Mouse (Mus musculus) midbrain, postnatal 0 days (tissue): ENCODE measurements around the gene Zfp287. TPM values are rescaled to one million over a fixed set of nuclear protein-coding genes. Genes with fewer than 3 reads are reported as not detected.

Experiments
- ATAC-seq: fragments of 200-750 bp; cut with Nextera tagmentation; 2 replicates; pipeline ENCODE4 v1.8.0; 2017; ENCODE audit warnings: moderate number of reproducible peaks, mild to moderate bottlenecking, moderate TSS enrichment, moderate library complexity; ENCODE audit not compliant: low FRiP score
- DNase-seq: peaks from one replicate; pipeline ENCODE4 v3.0.0-alpha.2; 2015; ENCODE audit warnings: low spot score
- H3K27ac ChIP-seq: fragments of 300-500 bp; sonication (generic); 2 replicates; pipeline ENCODE4 v1.5.1; 2014; ENCODE audit warnings: low read depth, mild to moderate bottlenecking, low read length, mixed read lengths
- H3K27me3 ChIP-seq: fragments of 300-500 bp; sonication (generic); 2 replicates; pipeline ENCODE4 v1.6.1; 2014; ENCODE audit warnings: low read length, control low read depth, mixed read lengths; ENCODE audit not compliant: insufficient read depth
- H3K36me3 ChIP-seq: fragments of 300-500 bp; sonication (generic); 2 replicates; pipeline ENCODE4 v1.6.1; 2014; ENCODE audit warnings: low read length, control low read depth, mixed read lengths; ENCODE audit not compliant: insufficient read depth
- H3K4me1 ChIP-seq: fragments of 300-500 bp; sonication (generic); 2 replicates; pipeline ENCODE4 v1.6.1; 2014; ENCODE audit warnings: mild to moderate bottlenecking, control low read depth, antibody characterized with exemption, low read length, mixed read lengths; ENCODE audit not compliant: insufficient read depth
- H3K4me2 ChIP-seq: fragments of 300-500 bp; sonication (generic); 2 replicates; pipeline ENCODE4 v1.6.1; 2014; ENCODE audit warnings: low read depth, mild to moderate bottlenecking, low read length, mixed read lengths; ENCODE audit not compliant: poor library complexity, severe bottlenecking
- H3K4me3 ChIP-seq: fragments of 300-500 bp; sonication (generic); 2 replicates; pipeline ENCODE4 v1.5.1; 2014; ENCODE audit warnings: low read depth, mild to moderate bottlenecking, low read length, moderate library complexity
- H3K9ac ChIP-seq: fragments of 300-500 bp; sonication (generic); replicated peaks from 2 replicates; pipeline ENCODE4 v1.6.1; 2014; ENCODE audit warnings: mild to moderate bottlenecking, low read length, moderate library complexity, mixed read lengths; ENCODE audit not compliant: poor library complexity, severe bottlenecking
- H3K9me3 ChIP-seq: fragments of 300-500 bp; sonication (generic); 2 replicates; pipeline ENCODE4 v1.6.1; 2016; ENCODE audit warnings: low read length, control low read depth
- CTCF ChIP-seq: IDR thresholded peaks from 2 replicates; pipeline ENCODE4 v1.5.1; 2016; ENCODE audit warnings: antibody characterized with exemption, mild to moderate bottlenecking
- WGBS: fragments of 180-500 bp; shearing (Covaris S2); extraction: QIAGEN DNeasy Blood & Tissue Kit; methylation state at CpG from one replicate; pipeline ENCODE4 v1.1.7; 2014; 5-methylcytosine and 5-hydroxymethylcytosine counted together
- polyA plus RNA-seq: library from polyadenylated mRNA; unstranded; fragments of >200 nt; fragmentation: Nextera tagmentation; extraction: Ambion mirVana; gene quantifications from 2 replicates; pipeline ENCODE4 v1.2.1, GENCODE M21; 2015
- total RNA-seq: library from RNA; depleted of rRNA; stranded (reverse); fragments of >200 nt; gene quantifications from 2 replicates; pipeline ENCODE4 v1.2.3, GENCODE M21; 2014

Zfp287 gene
- total and polyA plus RNA-seq, 2 experiments from 2014 or later, result 13.0 to 20.6 TPM

- H3K27ac ChIP-seq, result no peak overlapping the region
- peak; percentile 93 for TF ChIP-seq CTCF
- H3K9me3 ChIP-seq, result no peaks in the 10 kb centered on the region
- H3K27me3 ChIP-seq, result no peaks in the 10 kb centered on the region
- no peaks in the 10 kb centered on the region for H3K4me1 ChIP-seq
- no peaks in the 10 kb centered on the region for H3K36me3 ChIP-seq
- peak overlapping the region; percentile 35 for H3K4me2 ChIP-seq
- 15% methylated on average over 17 of the region's 17 CpGs for WGBS
- ATAC-seq, result peak; percentile 69
- peak; percentile 94 for DNase-seq
- H3K9ac ChIP-seq, result no peak overlapping the region; the same call in 1 of the 2 replicates
- H3K4me3 ChIP-seq, result no peak overlapping the region
These were observed 56.0 kb downstream of the Zfp287 start for GRCm38 (mm10) chr11:62675480-62676289.

GRCm38 (mm10) chr11:62670006-62670405 lies 61.7 kb downstream of the Zfp287 start:
- ATAC-seq (no peak), DNase-seq (no peak)
- Histone ChIP-seq H3K4me1 (no peaks in the 10 kb centered on the region), H3K9ac (no peak overlapping the region), H3K27me3 (no peaks in the 10 kb centered on the region), H3K9me3 (no peaks in the 10 kb centered on the region), H3K36me3 (no peaks in the 10 kb centered on the region), H3K4me3 (no peak overlapping the region), H3K4me2 (no peak overlapping the region), H3K27ac (no peak overlapping the region)
- WGBS, result 90% methylated on average over 6 of the region's 6 CpGs
- TF ChIP-seq CTCF, result no peak

- DNase-seq, result no peak
These were observed 62.2 kb downstream of the Zfp287 start for GRCm38 (mm10) chr11:62669471-62669870.

GRCm38 (mm10) chr11:62668986-62669385 lies 62.7 kb downstream of the Zfp287 start:
- DNase-seq, result no peak
- WGBS, result 88% methylated on average over 5 of the region's 5 CpGs
- ATAC-seq, result no peak

More at GRCm38 (mm10) chr11:62669471-62669870, 62.2 kb downstream of the Zfp287 start:
- no peak for ATAC-seq
- Histone ChIP-seq H3K9ac (no peak overlapping the region), H3K36me3 (no peaks in the 10 kb centered on the region), H3K4me1 (no peaks in the 10 kb centered on the region), H3K9me3 (no peaks in the 10 kb centered on the region), H3K27me3 (no peaks in the 10 kb centered on the region), H3K4me2 (no peak overlapping the region), H3K27ac (no peak overlapping the region), H3K4me3 (no peak overlapping the region)
- no peak for TF ChIP-seq CTCF
- WGBS, result 59% methylated on average over 12 of the region's 12 CpGs

GRCm38 (mm10) chr11:62664250-62664649 lies 67.5 kb downstream of the Zfp287 start:
- no peak overlapping the region for H3K9ac ChIP-seq
- H3K4me2 ChIP-seq, result no peak overlapping the region
- no peak for DNase-seq
- no peak for TF ChIP-seq CTCF
- WGBS, result 86% methylated on average over 6 of the region's 6 CpGs
- no peak overlapping the region for H3K4me3 ChIP-seq
- H3K9me3 ChIP-seq, result no peaks in the 10 kb centered on the region
- H3K4me1 ChIP-seq, result no peaks in the 10 kb centered on the region
- no peak for ATAC-seq
- no peak overlapping the region for H3K27ac ChIP-seq
- no peaks in the 10 kb centered on the region for H3K36me3 ChIP-seq
- no peaks in the 10 kb centered on the region for H3K27me3 ChIP-seq

More at GRCm38 (mm10) chr11:62668986-62669385, 62.7 kb downstream of the Zfp287 start:
- H3K4me3 ChIP-seq, result no peak overlapping the region
- H3K4me1 ChIP-seq, result no peaks in the 10 kb centered on the region
- H3K9me3 ChIP-seq, result no peaks in the 10 kb centered on the region
- H3K36me3 ChIP-seq, result no peaks in the 10 kb centered on the region
- no peak overlapping the region for H3K4me2 ChIP-seq
- no peak overlapping the region for H3K27ac ChIP-seq
- H3K27me3 ChIP-seq, result no peaks in the 10 kb centered on the region
- H3K9ac ChIP-seq, result no peak overlapping the region
- no peak for TF ChIP-seq CTCF

GRCm38 (mm10) chr11:62660885-62661284 lies 70.8 kb downstream of the Zfp287 start:
- Histone ChIP-seq H3K4me1 (no peaks in the 10 kb centered on the region), H3K9ac (no peak overlapping the region), H3K4me2 (no peak overlapping the region), H3K36me3 (no peaks in the 10 kb centered on the region), H3K9me3 (no peaks in the 10 kb centered on the region), H3K27me3 (no peaks in the 10 kb centered on the region), H3K4me3 (no peak overlapping the region), H3K27ac (no peak overlapping the region)
- WGBS, result 65% methylated on average over 4 of the region's 4 CpGs
- DNase-seq, result no peak
- ATAC-seq, result no peak
- no peak for TF ChIP-seq CTCF
